Mouse (Mus musculus) heart, postnatal 0 days (tissue): ENCODE measurements around the gene Slc9a3r2.

ENCODE experiments used
- CTCF ChIP-seq: IDR thresholded peaks from 2 replicates; pipeline ENCODE4 v1.5.1; 2016; ENCODE audit warnings: antibody characterized with exemption, control low read depth, low read depth
- EP300 ChIP-seq: IDR thresholded peaks from 2 replicates; pipeline ENCODE4 v1.6.1; 2016; ENCODE audit warnings: antibody characterized with exemption, low read depth

GRCm38 (mm10) chr17:24689251-24690081 lies 39.3 kb upstream of the Slc9a3r2 start, which contains the start of gene Syngr3:
- TF ChIP-seq CTCF (no peak), EP300 (no peak)
